Mouse (Mus musculus) neural tube, embryonic 14.5 days (tissue): Measurements from ENCODE around the gene Atp2b2. TPM values are rescaled to one million over a fixed set of nuclear protein-coding genes. Genes with fewer than 3 reads are reported as not detected.

Source experiments
- ATAC-seq: fragments of 200-750 bp; cut with Nextera tagmentation; 2 replicates; pipeline ENCODE4 v1.8.0; 2017; ENCODE audit warnings: low read depth, mild to moderate bottlenecking, moderate TSS enrichment, moderate library complexity
- H3K27ac ChIP-seq: fragments of 300-500 bp; sonication (generic); 2 replicates; pipeline ENCODE4 v1.5.1; 2014; ENCODE audit warnings: low read depth, mild to moderate bottlenecking, control low read depth, low read length, moderate library complexity, mixed read lengths
- H3K27me3 ChIP-seq: fragments of 300-500 bp; sonication (generic); 2 replicates; pipeline ENCODE4 v1.6.1; 2014; ENCODE audit warnings: low read length; ENCODE audit not compliant: control insufficient read depth, insufficient read depth
- H3K36me3 ChIP-seq: fragments of 300-500 bp; sonication (generic); 2 replicates; pipeline ENCODE4 v1.6.1; 2014; ENCODE audit warnings: low read length, mixed read lengths; ENCODE audit not compliant: control insufficient read depth, insufficient read depth
- H3K4me1 ChIP-seq: fragments of 300-500 bp; sonication (generic); 2 replicates; pipeline ENCODE4 v1.6.1; 2014; ENCODE audit warnings: low read length; ENCODE audit not compliant: control insufficient read depth, insufficient read depth
- H3K4me2 ChIP-seq: fragments of 300-500 bp; sonication (generic); 2 replicates; pipeline ENCODE4 v1.6.1; 2014; ENCODE audit warnings: mild to moderate bottlenecking, low read depth, low read length, control low read depth
- H3K4me3 ChIP-seq: fragments of 300-500 bp; sonication (generic); 2 replicates; pipeline ENCODE4 v1.5.1; 2014; ENCODE audit warnings: low read depth, low read length, control low read depth, mixed read lengths
- H3K9ac ChIP-seq: fragments of 300-500 bp; sonication (generic); replicated peaks from 2 replicates; pipeline ENCODE4 v1.6.1; 2014; ENCODE audit warnings: low read depth, mild to moderate bottlenecking, control low read depth, low read length, mixed read lengths
- H3K9me3 ChIP-seq: fragments of 300-500 bp; sonication (generic); 2 replicates; pipeline ENCODE4 v1.6.1; 2016; ENCODE audit warnings: low read length; ENCODE audit not compliant: control insufficient read depth
- WGBS: fragments of 180-500 bp; shearing (Covaris S2); extraction: QIAGEN DNeasy Blood & Tissue Kit; methylation state at CpG from one replicate; pipeline ENCODE4 v1.1.7; 2014; 5-methylcytosine and 5-hydroxymethylcytosine counted together
- polyA plus RNA-seq: library from polyadenylated mRNA; unstranded; fragments of >200 nt; fragmentation: Nextera tagmentation; extraction: Ambion mirVana; gene quantifications from 2 replicates; pipeline ENCODE4 v1.2.1, GENCODE M21; 2014

Atp2b2 gene
- polyA plus RNA-seq, 1 experiment from 2014 or later: 38.6 TPM

DNA sequence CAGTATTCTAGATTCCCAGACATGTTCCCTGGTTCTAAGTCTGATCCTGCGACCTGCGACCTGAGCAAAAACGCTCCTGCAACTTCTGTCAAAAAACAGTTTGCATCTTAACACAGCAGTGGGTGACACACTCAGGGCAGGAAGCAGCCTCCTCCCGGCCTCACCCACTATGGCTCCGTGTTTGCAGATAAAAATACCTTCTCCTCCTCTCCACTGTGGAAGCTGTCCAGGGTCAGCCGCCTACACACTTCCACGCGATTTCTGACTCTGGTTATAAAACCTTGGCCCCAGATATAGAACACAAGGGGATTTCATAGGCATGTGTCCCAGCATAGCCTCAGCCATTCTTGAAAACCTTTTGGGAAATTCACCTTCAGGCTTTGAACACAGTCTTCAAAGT, 9.6 kb downstream of the Atp2b2 start:
- no peak for ATAC-seq
- Histone ChIP-seq H3K27ac (no peak overlapping the region), H3K27me3 (no peaks in the 10 kb centered on the region), H3K4me1 (no peaks in the 10 kb centered on the region), H3K36me3 (no peaks in the 10 kb centered on the region), H3K9me3 (no peaks in the 10 kb centered on the region), H3K4me3 (no peak overlapping the region), H3K4me2 (no peak overlapping the region), H3K9ac (no peak overlapping the region)
- 85% methylated on average over 8 of the region's 8 CpGs for WGBS

DNA sequence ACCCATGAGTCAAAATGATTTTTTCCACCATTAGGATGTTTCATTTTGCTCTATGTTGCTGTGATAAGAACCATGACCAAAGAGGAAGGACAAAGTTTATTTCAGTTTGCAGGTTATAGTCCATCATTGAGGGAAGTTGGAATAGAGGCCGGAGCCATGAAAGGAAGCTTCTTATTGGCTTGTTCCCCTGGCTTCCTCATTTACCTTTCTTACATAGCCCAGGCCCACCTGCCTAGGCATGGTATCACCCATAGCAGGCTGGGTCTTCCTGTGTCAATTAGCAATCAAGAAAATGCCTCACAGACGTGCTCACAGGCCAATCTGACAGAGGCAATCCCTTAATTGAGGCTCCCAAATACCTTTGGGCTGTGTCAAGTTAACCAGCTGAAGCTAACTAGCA, 18.6 kb downstream of the Atp2b2 start:
- no peaks in the 10 kb centered on the region for H3K36me3 ChIP-seq
- H3K9me3 ChIP-seq: no peaks in the 10 kb centered on the region
- H3K9ac ChIP-seq: no peak overlapping the region
- no peak for ATAC-seq
- no peak overlapping the region for H3K4me2 ChIP-seq
- 71% methylated on average over 2 of the region's 2 CpGs for WGBS
- no peak overlapping the region for H3K4me3 ChIP-seq
- no peak overlapping the region for H3K27ac ChIP-seq
- H3K4me1 ChIP-seq: no peaks in the 10 kb centered on the region
- H3K27me3 ChIP-seq: no peaks in the 10 kb centered on the region

DNA sequence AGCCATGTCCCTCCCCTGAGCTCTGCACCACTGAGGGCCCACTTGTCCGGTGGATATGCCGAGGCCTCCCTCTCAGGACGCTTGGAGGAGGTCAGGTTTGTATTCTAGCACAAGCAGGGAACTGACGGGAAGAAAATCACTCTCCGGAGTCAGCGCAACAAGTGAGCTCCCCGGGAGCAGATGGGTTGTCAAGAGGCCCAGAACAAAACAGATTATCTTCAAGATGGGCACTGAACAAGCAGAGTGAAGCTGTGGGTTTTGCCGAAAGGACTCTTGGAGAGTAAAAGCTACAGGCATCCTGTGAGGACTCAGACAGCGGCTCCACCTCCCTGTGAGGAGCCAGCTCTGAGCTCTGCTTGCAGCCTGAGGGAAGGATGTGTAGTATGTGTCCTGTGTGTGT, 20.3 kb downstream of the Atp2b2 start:
- no peak overlapping the region for H3K9ac ChIP-seq
- no peak for ATAC-seq
- H3K27ac ChIP-seq: no peak overlapping the region
- no peaks in the 10 kb centered on the region for H3K36me3 ChIP-seq
- H3K4me2 ChIP-seq: no peak overlapping the region
- no peaks in the 10 kb centered on the region for H3K9me3 ChIP-seq
- H3K27me3 ChIP-seq: no peaks in the 10 kb centered on the region
- H3K4me3 ChIP-seq: no peak overlapping the region
- H3K4me1 ChIP-seq: no peaks in the 10 kb centered on the region
- 86% methylated on average over 9 of the region's 9 CpGs for WGBS

DNA sequence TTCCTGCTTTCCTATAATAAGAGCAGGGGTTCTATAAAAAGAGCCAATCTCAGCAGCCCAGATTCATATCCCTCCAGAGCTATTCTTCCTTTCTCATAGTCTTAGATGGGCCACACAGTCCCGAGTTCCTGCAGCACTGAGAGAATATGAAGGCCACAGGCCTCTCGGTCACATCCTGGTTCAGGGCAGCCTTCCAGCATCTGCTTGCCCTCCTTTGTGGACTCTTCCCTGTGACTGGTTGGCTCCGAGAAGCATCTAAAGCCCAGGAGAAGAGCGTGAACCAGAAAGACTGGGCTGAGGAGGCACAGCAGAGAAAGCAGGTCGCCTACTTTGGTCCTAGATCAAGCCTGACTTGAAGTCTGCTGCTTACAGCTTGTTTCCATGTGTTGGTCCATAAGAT, 28.6 kb downstream of the Atp2b2 start:
- Histone ChIP-seq H3K4me1 (no peaks in the 10 kb centered on the region), H3K9ac (no peak overlapping the region), H3K4me3 (no peak overlapping the region), H3K4me2 (no peak overlapping the region), H3K36me3 (no peaks in the 10 kb centered on the region), H3K27me3 (no peaks in the 10 kb centered on the region), H3K27ac (no peak overlapping the region), H3K9me3 (no peaks in the 10 kb centered on the region)
- 59% methylated on average over 5 of the region's 5 CpGs for WGBS
- ATAC-seq: no peak

DNA sequence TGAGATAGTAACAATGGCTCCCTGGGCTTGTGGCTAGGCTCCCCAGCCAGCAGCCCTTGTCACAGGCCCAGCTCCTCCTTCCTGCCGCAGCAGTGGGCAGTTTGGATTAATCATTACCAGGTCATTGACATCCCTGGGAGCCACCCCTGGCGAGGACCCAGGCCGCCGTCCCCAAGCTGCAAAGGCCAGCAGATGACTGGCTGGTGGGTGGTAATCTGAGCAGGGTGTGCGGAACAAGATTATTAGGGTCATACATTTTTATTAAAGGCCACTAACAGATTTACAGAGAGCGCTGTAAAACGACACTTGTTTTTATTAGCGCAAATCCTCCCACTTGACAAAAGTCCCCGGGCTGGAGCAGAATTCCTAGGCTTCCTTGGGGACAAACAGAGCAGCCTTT, 29.6 kb downstream of the Atp2b2 start:
- no peaks in the 10 kb centered on the region for H3K27me3 ChIP-seq
- no peak overlapping the region for H3K4me3 ChIP-seq
- no peaks in the 10 kb centered on the region for H3K4me1 ChIP-seq
- no peak for ATAC-seq
- no peak overlapping the region for H3K4me2 ChIP-seq
- H3K27ac ChIP-seq: no peak overlapping the region
- H3K9me3 ChIP-seq: no peaks in the 10 kb centered on the region
- H3K36me3 ChIP-seq: no peaks in the 10 kb centered on the region
- no peak overlapping the region for H3K9ac ChIP-seq
- 5% methylated on average over 9 of the region's 9 CpGs for WGBS

DNA sequence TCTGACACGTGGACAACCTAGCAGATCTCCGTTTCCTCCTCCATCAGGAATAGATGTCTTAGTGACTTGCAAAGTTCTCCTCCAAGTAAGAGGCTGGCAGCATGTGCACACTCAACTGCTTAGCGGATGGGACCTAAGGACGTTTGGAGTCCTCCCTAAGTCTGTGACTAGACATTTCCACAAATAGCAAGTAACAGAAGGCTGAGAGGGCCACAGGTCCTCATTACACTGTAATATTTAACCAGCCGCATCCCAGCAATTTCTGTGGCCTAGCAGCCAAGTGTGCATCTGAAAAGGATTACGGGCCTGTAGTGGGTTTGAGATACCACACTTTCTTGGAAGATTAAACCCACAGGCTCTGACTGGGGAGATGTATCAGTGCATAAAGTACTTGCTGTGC, 30.4 kb downstream of the Atp2b2 start:
- Histone ChIP-seq H3K4me3 (no peak overlapping the region), H3K27me3 (no peaks in the 10 kb centered on the region), H3K27ac (no peak overlapping the region), H3K4me2 (no peak overlapping the region), H3K9me3 (no peaks in the 10 kb centered on the region), H3K9ac (no peak overlapping the region), H3K4me1 (no peaks in the 10 kb centered on the region), H3K36me3 (no peaks in the 10 kb centered on the region)
- ATAC-seq: no peak
- 88% methylated on average over 6 of the region's 6 CpGs for WGBS

DNA sequence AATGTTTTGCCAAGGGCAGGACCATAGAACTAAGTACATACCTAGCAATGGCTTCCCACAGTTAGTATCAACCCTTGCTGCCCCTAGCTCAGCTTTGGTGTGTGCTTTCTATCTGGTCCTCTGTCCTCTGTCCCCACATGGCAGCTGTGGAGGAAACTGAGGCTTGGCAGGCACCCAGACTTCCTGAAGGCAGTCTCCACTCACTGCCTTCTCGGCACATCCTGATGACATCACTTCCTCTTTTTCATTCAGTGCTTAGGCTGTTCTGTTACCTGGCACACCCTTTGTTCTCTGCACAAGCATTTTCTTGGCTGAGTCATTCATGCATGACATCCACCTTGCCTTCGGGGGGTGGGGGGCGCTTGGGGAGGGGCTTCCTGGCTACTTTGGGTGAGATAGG, 38.6 kb downstream of the Atp2b2 start:
- Histone ChIP-seq H3K4me2 (no peak overlapping the region), H3K9me3 (no peaks in the 10 kb centered on the region), H3K9ac (no peak overlapping the region), H3K36me3 (no peaks in the 10 kb centered on the region), H3K27me3 (no peaks in the 10 kb centered on the region), H3K4me1 (no peaks in the 10 kb centered on the region), H3K27ac (no peak overlapping the region), H3K4me3 (no peak overlapping the region)
- ATAC-seq: no peak
- WGBS: 80% methylated on average over 3 of the region's 3 CpGs

DNA sequence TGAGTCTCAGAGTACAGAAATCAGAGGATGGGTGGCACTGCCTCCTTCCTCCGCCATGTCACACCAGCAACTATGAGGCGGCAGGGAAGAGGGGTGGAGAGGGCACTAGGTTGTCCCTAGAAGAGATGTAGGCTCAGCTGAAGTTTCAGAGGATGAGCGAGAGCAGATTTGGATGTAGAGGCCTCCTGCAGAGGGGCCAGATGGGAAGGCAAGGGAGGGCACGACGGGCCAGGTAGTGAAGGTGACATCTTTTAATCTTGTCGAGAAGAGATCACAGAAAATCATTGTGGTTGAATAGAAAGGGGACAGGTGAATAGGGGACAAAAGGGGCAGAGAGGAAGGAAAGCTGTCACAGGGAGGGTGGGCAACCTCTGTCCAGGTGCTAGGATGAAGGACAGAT, 41.5 kb downstream of the Atp2b2 start:
- no peak overlapping the region for H3K9ac ChIP-seq
- no peak overlapping the region for H3K4me2 ChIP-seq
- H3K36me3 ChIP-seq: no peaks in the 10 kb centered on the region
- H3K4me3 ChIP-seq: no peak overlapping the region
- no peak for ATAC-seq
- H3K27ac ChIP-seq: no peak overlapping the region
- no peaks in the 10 kb centered on the region for H3K9me3 ChIP-seq
- no peaks in the 10 kb centered on the region for H3K27me3 ChIP-seq
- WGBS: 85% methylated on average over 6 of the region's 6 CpGs
- no peaks in the 10 kb centered on the region for H3K4me1 ChIP-seq

DNA sequence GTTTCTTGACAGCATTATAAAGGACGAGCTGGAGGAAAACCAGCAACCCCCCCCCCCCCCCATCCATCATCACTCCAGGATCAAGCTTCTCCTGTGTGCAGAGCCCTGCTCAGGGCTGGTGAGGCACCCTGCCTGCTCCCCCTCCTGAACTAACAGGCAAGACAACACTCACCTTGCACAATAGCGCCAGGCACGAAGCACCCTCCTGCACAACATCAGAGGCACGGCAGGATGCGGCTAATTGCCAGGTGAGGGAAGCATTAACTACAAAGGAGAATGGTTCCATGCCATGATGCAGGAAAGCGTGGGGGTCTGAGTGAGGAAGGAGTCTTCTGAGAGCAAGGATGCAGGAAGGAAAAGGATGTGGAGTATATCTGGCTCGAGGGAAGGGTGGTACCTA, 42.1 kb downstream of the Atp2b2 start:
- no peaks in the 10 kb centered on the region for H3K36me3 ChIP-seq
- H3K9me3 ChIP-seq: no peaks in the 10 kb centered on the region
- no peak for ATAC-seq
- H3K4me1 ChIP-seq: no peaks in the 10 kb centered on the region
- WGBS: 53% methylated on average over 7 of the region's 7 CpGs
- no peak overlapping the region for H3K9ac ChIP-seq
- H3K27ac ChIP-seq: no peak overlapping the region
- no peak overlapping the region for H3K4me2 ChIP-seq
- H3K4me3 ChIP-seq: no peak overlapping the region
- H3K27me3 ChIP-seq: no peaks in the 10 kb centered on the region

DNA sequence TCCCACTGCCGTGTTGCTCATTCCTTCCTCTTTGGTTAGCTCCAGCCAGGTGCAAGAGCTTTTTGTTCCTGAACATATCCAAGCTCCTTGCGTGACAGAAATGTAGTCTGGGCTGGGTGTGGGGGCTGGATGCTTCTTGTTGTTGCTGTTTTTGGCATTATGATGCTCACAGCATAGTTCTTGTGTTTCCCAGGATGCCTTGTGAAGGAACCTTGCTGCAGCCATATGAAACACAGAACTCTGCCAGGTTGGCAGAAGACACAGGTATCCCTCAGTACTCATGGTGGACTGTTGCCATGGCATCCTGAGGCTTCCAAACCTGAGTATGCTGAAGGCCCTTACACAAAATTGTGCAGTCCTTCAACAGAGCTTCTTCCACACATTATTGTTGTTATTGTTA, 44.0 kb downstream of the Atp2b2 start:
- Histone ChIP-seq H3K4me3 (no peak overlapping the region), H3K27me3 (no peaks in the 10 kb centered on the region), H3K9me3 (no peaks in the 10 kb centered on the region), H3K27ac (no peak overlapping the region), H3K36me3 (no peaks in the 10 kb centered on the region), H3K4me2 (no peak overlapping the region), H3K4me1 (no peaks in the 10 kb centered on the region), H3K9ac (no peak overlapping the region)
- 93% methylated on average over 2 of the region's 2 CpGs for WGBS
- no peak for ATAC-seq
